16 mouse cellular contexts compared by ENCODE assay signal in the genomic region with DNA sequence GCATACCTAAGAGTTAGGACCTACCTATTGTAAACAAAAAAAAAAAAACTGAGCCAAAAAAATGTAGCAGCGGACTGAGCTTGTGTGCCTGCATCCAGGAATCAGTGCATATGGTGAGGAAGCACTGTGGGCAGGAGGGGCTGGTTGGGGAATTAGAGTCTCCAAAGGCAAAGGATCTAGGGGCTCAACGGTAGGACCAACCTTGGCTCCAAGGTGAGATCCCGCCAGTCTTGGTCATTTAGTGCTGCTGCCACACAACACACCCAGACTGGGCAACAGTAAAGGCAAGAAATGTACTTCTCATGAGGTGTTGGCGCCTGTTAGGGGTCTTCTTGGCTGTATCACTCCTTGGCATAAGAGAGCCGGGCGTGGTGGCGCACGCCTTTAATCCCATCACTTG.
"Had no signal": no experiment of that assay in that cellular context is flagged by ENCODE, and none has a peak within 500 bp of the region (broad histone marks: within the 10 kb centered on the region; RNA-seq: fewer than 3 reads in every experiment).

No protein-coding gene starts in this region.

- H3K4me1 ChIP-seq: stomach, embryonic 15.5 days had no signal

- DNase-seq: retina, postnatal 1 day; right cerebral cortex, adult 18-20 months; right cerebral cortex, postnatal 14 days; right cerebral cortex, postnatal 25 days; right cerebral cortex, postnatal 4 days; spleen, adult 18-20 months; thymus, adult 18-20 months; thymus, adult 2 months; thymus, postnatal 14 days; thymus, postnatal 25 days; thymus, postnatal 36 days; thymus, postnatal 4 days had no signal

- H3K27ac ChIP-seq: neural tube, embryonic 13.5 days; neural tube, embryonic 15.5 days; stomach, embryonic 15.5 days; stomach, postnatal 0 days had no signal

- H3K4me2 ChIP-seq: neural tube, embryonic 13.5 days; neural tube, embryonic 15.5 days; stomach, embryonic 15.5 days had no signal

- H3K27me3 ChIP-seq: neural tube, embryonic 13.5 days; neural tube, embryonic 15.5 days; stomach, embryonic 15.5 days had no signal

- H3K9me3 ChIP-seq: neural tube, embryonic 13.5 days; neural tube, embryonic 15.5 days; stomach, embryonic 15.5 days had no signal

- H3K36me3 ChIP-seq: neural tube, embryonic 13.5 days; neural tube, embryonic 15.5 days; stomach, embryonic 15.5 days had no signal

- H3K9ac ChIP-seq: neural tube, embryonic 13.5 days; neural tube, embryonic 15.5 days; stomach, embryonic 15.5 days had no signal

- H3K4me3 ChIP-seq: neural tube, embryonic 13.5 days; neural tube, embryonic 15.5 days; stomach, embryonic 15.5 days had no signal
